Mouse (Mus musculus): ENCODE results near the gene Fbxw7.

GRCm38 (mm10) chr3:84851801-84852200 lies 36.7 kb downstream of the Fbxw7 start:
- TF ChIP-seq CTCF (IDR thresholded peaks at IDR 0.05; ENCODE audit: low read depth, low read length), result no peak
- no peak for TF ChIP-seq GATA1 (IDR thresholded peaks at IDR 0.05; ENCODE audit: borderline replicate concordance, low read length)

All from G1E (cell line).